Mouse (Mus musculus): ENCODE results near the gene Clca1. TPM values are rescaled to one million over a fixed set of nuclear protein-coding genes. Genes with fewer than 3 reads are reported as not detected.

The Clca1 gene
- not detected for total RNA-seq (2023)

DNA sequence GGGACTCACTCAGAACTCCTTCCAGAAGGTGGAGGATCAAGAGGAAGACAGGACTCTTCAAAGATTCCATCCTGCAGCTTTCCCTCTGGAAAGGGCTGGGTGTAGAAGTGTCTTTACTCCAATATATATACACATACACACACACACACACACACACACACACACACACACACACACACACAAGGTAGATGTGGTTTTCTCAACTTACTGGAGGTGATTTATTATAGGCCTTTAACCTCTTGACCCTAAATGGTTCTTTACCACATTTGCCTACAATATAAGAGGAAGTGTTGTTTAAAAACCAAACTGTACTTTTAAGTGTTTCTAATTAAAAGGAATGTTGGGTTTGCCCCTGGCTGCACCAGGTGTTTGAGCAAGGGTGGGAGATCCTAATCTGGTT lies at the start of gene Clca1:
Gene Clca1, minus strand, starts transcription at position 101 of the 400 bp plus-strand sequence.

DNA sequence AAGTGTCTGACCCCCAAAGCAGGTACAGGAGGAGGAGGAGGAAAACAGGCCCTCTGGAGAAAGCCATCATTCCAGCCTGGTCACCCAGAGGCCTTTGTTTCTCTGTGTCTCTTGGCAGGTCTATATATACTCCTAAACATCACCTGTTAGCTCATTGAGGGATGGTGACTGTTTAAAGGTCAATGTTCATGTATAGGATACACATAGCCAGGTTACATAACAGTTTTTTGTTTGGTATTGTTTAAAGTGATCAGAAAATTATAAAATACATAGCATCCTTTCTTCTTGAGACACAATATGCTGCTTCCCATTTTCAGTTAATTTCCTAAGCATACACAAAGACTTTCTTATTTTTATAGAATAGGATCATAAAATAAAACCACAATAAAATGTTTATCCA lies 57.6 kb downstream of the Clca1 start, which contains the start of gene Clca4a:
Gene Clca4a, minus strand, starts transcription at position 101 of the 400 bp plus-strand sequence.

Other genes starting within 250 kb of the Clca1 start
- not detected for gene Clca3a2, start 213.3 kb downstream of the Clca1 start, total RNA-seq (2023)
- gene Clca3b, start 183.4 kb downstream of the Clca1 start, total RNA-seq (2023), result not detected
- not detected for gene Clca4b, start 100.2 kb downstream of the Clca1 start, total RNA-seq (2023)
- gene Clca4a, start 57.7 kb downstream of the Clca1 start, total RNA-seq (2023), result not detected
- not detected for gene Clca2, start 66.7 kb upstream of the Clca1 start, total RNA-seq (2023)
- gene Odf2l, start 85.8 kb upstream of the Clca1 start, total RNA-seq (2023), result 10 to 100 TPM in 1 of 2 experiments, 1 to 10 TPM in 1; 8.8 to 13.3 TPM

Measured in neutrophil, adult 59 days (primary cell).